Mouse (Mus musculus): ENCODE data around the gene Itga1.

- TF ChIP-seq USF2 (conservative IDR thresholded peaks at IDR 0.05; ENCODE audit: low read depth, low read length) (no peak), CTCF (conservative IDR thresholded peaks at IDR 0.05 in 1 of 2, IDR thresholded peaks at IDR 0.05 in 1 of 2; ENCODE audit: low read depth in 2 of 2, low read length in 2 of 2) (no peak), POLR2A (IDR thresholded peaks at IDR 0.05; ENCODE audit: low read depth, low read length) (no peak), BHLHE40 (IDR thresholded peaks at IDR 0.05; ENCODE audit: low read depth, low read length) (no peak), RAD21 (IDR thresholded peaks at IDR 0.05; ENCODE audit: low read depth, low read length) (no peak), USF1 (IDR thresholded peaks at IDR 0.05; ENCODE audit: low read depth, low read length) (no peak)
These were observed 12.8 kb downstream of the Itga1 start for GRCm38 (mm10) chr13:115089020-115089394.
